15 mouse cellular contexts compared by ENCODE assay signal in genomic region chr6:91705651-91706050, GRCm38 (mm10). TPM values are rescaled to one million over a fixed set of nuclear protein-coding genes. Genes with fewer than 3 reads are reported as not detected.
A peak's percentile ranks its signal among the peaks of the same experiment; 100 is the strongest.
DNase-seq lines count a peak whose midpoint lies in the region; ATAC-seq and TF ChIP-seq lines count a peak whose summit lies in the region.
"Had no signal": no experiment of that assay in that cellular context is flagged by ENCODE, and none has a peak within 500 bp of the region (broad histone marks: within the 10 kb centered on the region; RNA-seq: fewer than 3 reads in every experiment).

No protein-coding gene starts in this region.

- no peak for TF ChIP-seq CTCF in bone marrow macrophage, adult 2 months (IDR thresholded peaks at IDR 0.05; ENCODE audit: low read depth, low read length)

- no peak for DNase-seq in kidney, adult 11 months
- DNase-seq in liver, embryonic 11.5 days (ENCODE audit: low spot score) = no peak
- DNase-seq in splenic B cell, adult 2 months (ENCODE audit: low read depth, low spot score) = peak; percentile 12
- DNase-seq in right cerebral cortex, postnatal 14 days = no peak
- no peak for DNase-seq in midbrain, embryonic 10.5 days (ENCODE audit: low spot score)
- no peak for DNase-seq in embryo, embryonic 9.5 days (ENCODE audit: extremely low spot score)
- DNase-seq: gastrocnemius, postnatal 14 days; heart, postnatal 4 days; kidney, adult 18-20 months had no signal

- no peak overlapping the region for H3K4me3 ChIP-seq in kidney, embryonic 15.5 days (replicated peaks)
- H3K4me3 ChIP-seq in bone marrow macrophage, adult 2 months (ENCODE audit: insufficient read depth, low read length) = no peak overlapping the region
- H3K4me3 ChIP-seq in liver, embryonic 11.5 days (ENCODE audit: low read depth, low read length) = no peak overlapping the region
- H3K4me3 ChIP-seq in midbrain, embryonic 10.5 days = no peak overlapping the region
- H3K4me3 ChIP-seq: forebrain, embryonic 15.5 days; heart, embryonic 12.5 days; neural tube, embryonic 12.5 days had no signal

- no peaks in the 10 kb centered on the region for H3K9me3 ChIP-seq in kidney, embryonic 15.5 days (replicated peaks)
- H3K9me3 ChIP-seq in liver, embryonic 11.5 days (ENCODE audit: control insufficient read depth, low read length) = no peaks in the 10 kb centered on the region; the same call in 1 of the 2 replicates
- H3K9me3 ChIP-seq in midbrain, embryonic 10.5 days (replicated peaks) = peaks cover 5% of the 10 kb centered on the region; the same call in 1 of the 2 replicates
- H3K9me3 ChIP-seq: forebrain, embryonic 15.5 days; heart, embryonic 12.5 days; neural tube, embryonic 12.5 days had no signal

- no peak for ATAC-seq in kidney, embryonic 15.5 days (replicated peaks; ENCODE audit: low FRiP score)
- no peak for ATAC-seq in liver, embryonic 11.5 days (replicated peaks; ENCODE audit: low FRiP score)
- ATAC-seq: forebrain, embryonic 15.5 days; midbrain, embryonic 16.5 days had no signal

- H3K36me3 ChIP-seq in kidney, embryonic 15.5 days = peaks cover 73% of the 10 kb centered on the region
- H3K36me3 ChIP-seq in liver, embryonic 11.5 days (ENCODE audit: control insufficient read depth, insufficient read depth, low read length) = peaks cover 20% of the 10 kb centered on the region; the same call in 1 of the 2 replicates
- H3K36me3 ChIP-seq in splenic B cell, adult 2 months (ENCODE audit: control insufficient read depth, insufficient read depth, low read length, poor library complexity, severe bottlenecking) = peaks cover 4% of the 10 kb centered on the region
- peaks cover 78% of the 10 kb centered on the region for H3K36me3 ChIP-seq in midbrain, embryonic 10.5 days

- H3K4me1 ChIP-seq in kidney, embryonic 15.5 days = peaks cover 44% of the 10 kb centered on the region
- H3K4me1 ChIP-seq in bone marrow macrophage, adult 2 months (ENCODE audit: control insufficient read depth, insufficient read depth, low read length) = peaks cover 23% of the 10 kb centered on the region
- H3K4me1 ChIP-seq in liver, embryonic 11.5 days (replicated peaks; ENCODE audit: control insufficient read depth, insufficient read depth, low read length) = peaks cover 12% of the 10 kb centered on the region
- H3K4me1 ChIP-seq in midbrain, embryonic 10.5 days = peaks cover 16% of the 10 kb centered on the region

- H3K27ac ChIP-seq in kidney, embryonic 15.5 days = peak overlapping the region; percentile 48; the same call in 1 of the 2 replicates
- peak overlapping the region; percentile 7 for H3K27ac ChIP-seq in bone marrow macrophage, adult 2 months (ENCODE audit: insufficient read depth, low read depth, low read length)
- H3K27ac ChIP-seq in liver, embryonic 11.5 days (ENCODE audit: low read depth, low read length) = peak overlapping the region; percentile 22; the same call in 1 of the 2 replicates
- no peak overlapping the region for H3K27ac ChIP-seq in midbrain, embryonic 10.5 days (replicated peaks)
- H3K27ac ChIP-seq: forebrain, embryonic 15.5 days; neural tube, embryonic 12.5 days had no signal

- no peak overlapping the region for H3K4me2 ChIP-seq in kidney, embryonic 15.5 days
- 0 out of 2 replicates have a peak overlapping the region, but pooled peaks have one; percentile 18 for H3K4me2 ChIP-seq in liver, embryonic 11.5 days
- H3K4me2 ChIP-seq: forebrain, embryonic 15.5 days; heart, embryonic 12.5 days; neural tube, embryonic 12.5 days had no signal

- no peak for TF ChIP-seq POLR2A in bone marrow macrophage, adult 2 months (IDR thresholded peaks at IDR 0.05; ENCODE audit: borderline replicate concordance, low read depth, low read length)

- no peak overlapping the region for H3K9ac ChIP-seq in kidney, embryonic 15.5 days
- no peak overlapping the region for H3K9ac ChIP-seq in liver, embryonic 11.5 days (ENCODE audit: low read depth, low read length)
- H3K9ac ChIP-seq: forebrain, embryonic 15.5 days; heart, embryonic 12.5 days; neural tube, embryonic 12.5 days had no signal

- WGBS in kidney, embryonic 15.5 days = 46% methylated on average over 4 of the region's 4 CpGs
- 72% methylated on average over 4 of the region's 4 CpGs for WGBS in liver, embryonic 11.5 days
- WGBS in midbrain, embryonic 10.5 days = 73% methylated on average over 4 of the region's 4 CpGs

- H3K27me3 ChIP-seq in kidney, embryonic 15.5 days = no peaks in the 10 kb centered on the region
- no peaks in the 10 kb centered on the region for H3K27me3 ChIP-seq in liver, embryonic 11.5 days (replicated peaks; ENCODE audit: control insufficient read depth, insufficient read depth, low read length)
- H3K27me3 ChIP-seq in splenic B cell, adult 2 months (ENCODE audit: control insufficient read depth, insufficient read depth, low read length, poor library complexity, severe bottlenecking) = no peaks in the 10 kb centered on the region
- H3K27me3 ChIP-seq in midbrain, embryonic 10.5 days (ENCODE audit: low read depth, poor library complexity, severe bottlenecking) = no peaks in the 10 kb centered on the region
- H3K27me3 ChIP-seq: forebrain, embryonic 15.5 days; heart, embryonic 12.5 days; neural tube, embryonic 12.5 days had no signal

RNA-seq across cellular contexts. Expression of gene Slc6a6, which starts 21.8 kb away (rescaled TPM):
- polyA plus RNA-seq in kidney, embryonic 15.5 days (2015; fragmentation: Nextera tagmentation; extraction: Ambion mirVana) = 84.0 and 87.2 TPM in 2 replicates
- 510 and 575 TPM in 2 replicates for polyA plus RNA-seq in bone marrow macrophage, adult 2 months (2012; ENCODE audit: insufficient read depth, insufficient read length, missing spikeins)
- 30.3 and 33.2 TPM in 2 replicates for polyA plus RNA-seq in liver, embryonic 11.5 days (2014; fragmentation: Nextera tagmentation; extraction: Ambion mirVana)
- polyA plus RNA-seq in midbrain, embryonic 10.5 days (2016; fragmentation: Nextera tagmentation; extraction: Ambion mirVana) = 49.5 and 63.7 TPM in 2 replicates
